Mouse (Mus musculus) brain, embryonic 14.5 days (tissue): Measurements from ENCODE around the gene Tst. TPM values are rescaled to one million over a fixed set of nuclear protein-coding genes. Genes with fewer than 3 reads are reported as not detected.

Experiments used
- DNase-seq: peaks from one replicate; pipeline ENCODE4 v3.0.0-alpha.2; 2011; ENCODE audit warnings: low read depth
- CTCF ChIP-seq: fragments of 200-500 bp; IDR thresholded peaks from 2 replicates; pipeline ENCODE4 v1.5.1; 2012; ENCODE audit warnings: inconsistent platforms, mild to moderate bottlenecking, moderate library complexity, borderline replicate concordance; ENCODE audit not compliant: insufficient read depth, insufficient read length; ENCODE audit errors: extremely low read depth
- POLR2A ChIP-seq: fragments of 200-500 bp; IDR thresholded peaks from 2 replicates; pipeline ENCODE4 v1.6.1; 2012; ENCODE audit warnings: mild to moderate bottlenecking, inconsistent platforms, borderline replicate concordance; ENCODE audit not compliant: poor library complexity, insufficient read depth, insufficient read length, severe bottlenecking; ENCODE audit errors: extremely low read depth
- polyA plus RNA-seq: library from polyadenylated mRNA; depleted of rRNA; stranded (reverse); fragments of >200 nt; gene quantifications from 2 replicates; pipeline ENCODE4 v1.2.3, GENCODE M21; 2012; rRNA removed

Tst gene
- polyA plus RNA-seq = 12.4 and 16.2 TPM in 2 replicates

- TF ChIP-seq POLR2A = 0 out of 2 replicates have a peak, but pooled peaks have one; percentile 14
- TF ChIP-seq CTCF = no peak
- peak; percentile 97 for DNase-seq
Observed at GRCm38 (mm10) chr15:78405517-78406211, at the start of gene Tst. Gene Tst (minus strand): TSS chr15:78405907.

GRCm38 (mm10) chr15:78455168-78455567 lies 49.5 kb upstream of the Tst start:
- TF ChIP-seq CTCF (no peak), POLR2A (no peak)
- DNase-seq = no peak

GRCm38 (mm10) chr15:78452929-78453328 lies 47.2 kb upstream of the Tst start:
- TF ChIP-seq POLR2A (no peak), CTCF (no peak)
- no peak for DNase-seq

GRCm38 (mm10) chr15:78451201-78451600 lies 45.5 kb upstream of the Tst start:
- no peak for DNase-seq
- TF ChIP-seq POLR2A (no peak), CTCF (no peak)

- no peak for DNase-seq
- no peak for TF ChIP-seq CTCF
- TF ChIP-seq POLR2A = no peak
Observed at GRCm38 (mm10) chr15:78450419-78450768, 44.7 kb upstream of the Tst start.

- TF ChIP-seq POLR2A (no peak), CTCF (no peak)
- DNase-seq = peak; percentile 62
Observed at GRCm38 (mm10) chr15:78449694-78450418, 44.1 kb upstream of the Tst start.

- DNase-seq = no peak
- TF ChIP-seq CTCF = no peak
- TF ChIP-seq POLR2A = no peak
Observed at GRCm38 (mm10) chr15:78449131-78449530, 43.4 kb upstream of the Tst start.

GRCm38 (mm10) chr15:78447746-78448535 lies 42.2 kb upstream of the Tst start:
- peak; percentile 94 for DNase-seq
- TF ChIP-seq POLR2A (no peak), CTCF (peak; percentile 95)

- no peak for DNase-seq
- TF ChIP-seq CTCF = no peak
- no peak for TF ChIP-seq POLR2A
Observed at GRCm38 (mm10) chr15:78447121-78447520, 41.4 kb upstream of the Tst start.

GRCm38 (mm10) chr15:78443857-78444256 lies 38.1 kb upstream of the Tst start:
- TF ChIP-seq POLR2A (no peak), CTCF (no peak)
- no peak for DNase-seq

GRCm38 (mm10) chr15:78442231-78442630 lies 36.5 kb upstream of the Tst start:
- DNase-seq = no peak
- TF ChIP-seq POLR2A (no peak), CTCF (no peak)
